Mouse (Mus musculus) cortical plate, adult 2 months (tissue): ENCODE measurements around the gene Usp24.

Source experiments
- CTCF ChIP-seq: fragments of 200-500 bp; IDR thresholded peaks from 2 replicates; pipeline ENCODE4 v1.5.1; 2011; ENCODE audit warnings: mild to moderate bottlenecking, control low read depth, low read length; ENCODE audit not compliant: insufficient read depth; ENCODE audit errors: extremely low read depth
- POLR2A ChIP-seq: fragments of 200-500 bp; IDR thresholded peaks from 2 replicates; pipeline ENCODE4 v1.6.1; 2011; ENCODE audit warnings: mild to moderate bottlenecking, low read length, control low read depth; ENCODE audit not compliant: insufficient read depth; ENCODE audit errors: extremely low read depth

DNA sequence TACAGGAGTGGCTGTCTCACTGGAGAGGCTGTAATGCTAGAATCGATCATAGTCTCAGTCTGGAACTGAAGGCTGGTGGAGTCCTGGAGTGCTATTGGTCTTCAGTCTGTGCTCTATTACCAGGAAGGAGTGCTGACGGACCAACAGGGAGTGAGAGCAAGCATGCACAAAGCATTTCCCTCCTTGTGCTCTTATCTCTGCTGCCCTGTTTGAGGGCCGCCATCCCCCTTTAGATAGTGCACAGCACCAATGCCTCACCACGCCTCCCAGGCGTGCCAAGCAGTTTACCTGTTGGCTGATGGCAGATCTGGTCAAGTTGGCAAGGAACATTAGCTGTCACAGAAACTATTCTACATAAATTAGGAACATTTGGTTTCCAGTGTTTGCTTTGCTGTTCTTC lies 11.4 kb downstream of the Usp24 start:
- TF ChIP-seq CTCF (no peak), POLR2A (no peak)
